Mouse (Mus musculus): ENCODE results near the gene Sox6. TPM values are rescaled to one million over a fixed set of nuclear protein-coding genes. Genes with fewer than 3 reads are reported as not detected.

Gene Sox6
- polyA plus RNA-seq, 1 experiment from 2014 or later = 39.1 TPM

GRCm38 (mm10) chr7:115485664-115486409, 552.8 kb downstream of the Sox6 start:
- 85% methylated on average over 2 of the region's 2 CpGs for WGBS
- Histone ChIP-seq H3K4me2 (ENCODE audit: low read length) (no peak overlapping the region), H3K4me3 (ENCODE audit: control insufficient read depth in 1 of 2, insufficient read depth in 1 of 2, low read depth in 1 of 2, low read length in 2 of 2) (no peak overlapping the region), H3K9me3 (ENCODE audit: control insufficient read depth, low read length) (no peaks in the 10 kb centered on the region), H3K27me3 (ENCODE audit: control insufficient read depth, insufficient read depth, low read length) (no peaks in the 10 kb centered on the region), H3K36me3 (ENCODE audit: control insufficient read depth, insufficient read depth, low read length) (peaks cover 13% of the 10 kb centered on the region), H3K4me1 (ENCODE audit: control insufficient read depth in 2 of 2, insufficient read depth in 2 of 2, low read length in 2 of 2) (peaks cover 0 to 2% of the 10 kb centered on the region in 2 experiments; a peak in 1 of 4 replicates), H3K27ac (replicated peaks in 1 of 2; ENCODE audit: control insufficient read depth in 1 of 2, insufficient read depth in 1 of 2, low read depth in 2 of 2, low read length in 2 of 2) (no peak overlapping the region), H3K9ac (ENCODE audit: low read length) (no peak overlapping the region)
- no peak for ATAC-seq (ENCODE audit: insufficient number of reproducible peaks, insufficient read depth, low FRiP score, low read depth)

GRCm38 (mm10) chr7:115477763-115478162, 560.8 kb downstream of the Sox6 start:
- ATAC-seq (ENCODE audit: insufficient number of reproducible peaks, insufficient read depth, low FRiP score, low read depth) = no peak
- Histone ChIP-seq H3K9ac (ENCODE audit: low read length) (no peak overlapping the region), H3K27me3 (ENCODE audit: control insufficient read depth, insufficient read depth, low read length) (no peaks in the 10 kb centered on the region), H3K4me2 (ENCODE audit: low read length) (no peak overlapping the region), H3K4me1 (ENCODE audit: control insufficient read depth in 2 of 2, insufficient read depth in 2 of 2, low read length in 2 of 2) (peaks cover 12 to 13% of the 10 kb centered on the region in 2 experiments), H3K27ac (replicated peaks in 1 of 2; ENCODE audit: control insufficient read depth in 1 of 2, insufficient read depth in 1 of 2, low read depth in 2 of 2, low read length in 2 of 2) (no peak overlapping the region), H3K9me3 (ENCODE audit: control insufficient read depth, low read length) (no peaks in the 10 kb centered on the region), H3K36me3 (ENCODE audit: control insufficient read depth, insufficient read depth, low read length) (0 out of 2 replicates have a peak, but pooled peaks cover 2% of the 10 kb centered on the region), H3K4me3 (ENCODE audit: control insufficient read depth in 1 of 2, insufficient read depth in 1 of 2, low read depth in 1 of 2, low read length in 2 of 2) (no peak overlapping the region)
- WGBS = 30% methylated on average over 2 of the region's 2 CpGs

- 60% methylated on average over 13 of the region's 13 CpGs for WGBS
- no peak overlapping the region for H3K9ac ChIP-seq (ENCODE audit: low read length)
- no peak overlapping the region for H3K4me2 ChIP-seq (ENCODE audit: low read length)
- no peak overlapping the region for H3K27ac ChIP-seq (replicated peaks in 1 of 2; ENCODE audit: control insufficient read depth in 1 of 2, insufficient read depth in 1 of 2, low read depth in 2 of 2, low read length in 2 of 2)
- H3K36me3 ChIP-seq (ENCODE audit: control insufficient read depth, insufficient read depth, low read length) = 0 out of 2 replicates have a peak, but pooled peaks cover 2% of the 10 kb centered on the region
- H3K4me3 ChIP-seq (ENCODE audit: control insufficient read depth in 1 of 2, insufficient read depth in 1 of 2, low read depth in 1 of 2, low read length in 2 of 2) = no peak overlapping the region
- no peaks in the 10 kb centered on the region for H3K9me3 ChIP-seq (ENCODE audit: control insufficient read depth, low read length)
- peaks cover 17 to 18% of the 10 kb centered on the region in 2 experiments for H3K4me1 ChIP-seq (ENCODE audit: control insufficient read depth in 2 of 2, insufficient read depth in 2 of 2, low read length in 2 of 2)
- no peaks in the 10 kb centered on the region for H3K27me3 ChIP-seq (ENCODE audit: control insufficient read depth, insufficient read depth, low read length)
- no peak for ATAC-seq (ENCODE audit: insufficient number of reproducible peaks, insufficient read depth, low FRiP score, low read depth)
Measured at GRCm38 (mm10) chr7:115476881-115477665, 561.5 kb downstream of the Sox6 start.

GRCm38 (mm10) chr7:115475176-115475575, 563.4 kb downstream of the Sox6 start:
- Histone ChIP-seq H3K4me2 (ENCODE audit: low read length) (no peak overlapping the region), H3K9ac (ENCODE audit: low read length) (no peak overlapping the region), H3K4me1 (ENCODE audit: control insufficient read depth in 2 of 2, insufficient read depth in 2 of 2, low read length in 2 of 2) (peaks cover 24 to 32% of the 10 kb centered on the region in 2 experiments), H3K36me3 (ENCODE audit: control insufficient read depth, insufficient read depth, low read length) (0 out of 2 replicates have a peak, but pooled peaks cover 2% of the 10 kb centered on the region), H3K27me3 (ENCODE audit: control insufficient read depth, insufficient read depth, low read length) (no peaks in the 10 kb centered on the region), H3K9me3 (ENCODE audit: control insufficient read depth, low read length) (no peaks in the 10 kb centered on the region), H3K4me3 (ENCODE audit: control insufficient read depth in 1 of 2, insufficient read depth in 1 of 2, low read depth in 1 of 2, low read length in 2 of 2) (no peak overlapping the region), H3K27ac (replicated peaks in 1 of 2; ENCODE audit: control insufficient read depth in 1 of 2, insufficient read depth in 1 of 2, low read depth in 2 of 2, low read length in 2 of 2) (no peak overlapping the region)
- WGBS = 60% methylated on average over 6 of the region's 6 CpGs
- no peak for ATAC-seq (ENCODE audit: insufficient number of reproducible peaks, insufficient read depth, low FRiP score, low read depth)

- H3K9ac ChIP-seq (ENCODE audit: low read length) = no peak overlapping the region
- H3K36me3 ChIP-seq (ENCODE audit: control insufficient read depth, insufficient read depth, low read length) = 0 out of 2 replicates have a peak, but pooled peaks cover 2% of the 10 kb centered on the region
- no peak overlapping the region for H3K27ac ChIP-seq (replicated peaks in 1 of 2; ENCODE audit: control insufficient read depth in 1 of 2, insufficient read depth in 1 of 2, low read depth in 2 of 2, low read length in 2 of 2)
- WGBS = 83% methylated on average over 9 of the region's 9 CpGs
- H3K4me2 ChIP-seq (ENCODE audit: low read length) = no peak overlapping the region
- peaks cover 24 to 39% of the 10 kb centered on the region in 2 experiments for H3K4me1 ChIP-seq (ENCODE audit: control insufficient read depth in 2 of 2, insufficient read depth in 2 of 2, low read length in 2 of 2)
- ATAC-seq (ENCODE audit: insufficient number of reproducible peaks, insufficient read depth, low FRiP score, low read depth) = no peak
- H3K9me3 ChIP-seq (ENCODE audit: control insufficient read depth, low read length) = no peaks in the 10 kb centered on the region
- no peaks in the 10 kb centered on the region for H3K27me3 ChIP-seq (ENCODE audit: control insufficient read depth, insufficient read depth, low read length)
- H3K4me3 ChIP-seq (ENCODE audit: control insufficient read depth in 1 of 2, insufficient read depth in 1 of 2, low read depth in 1 of 2, low read length in 2 of 2) = no peak overlapping the region
Measured at GRCm38 (mm10) chr7:115474115-115474514, 564.5 kb downstream of the Sox6 start.

- Histone ChIP-seq H3K27ac (replicated peaks in 1 of 2; ENCODE audit: control insufficient read depth in 1 of 2, insufficient read depth in 1 of 2, low read depth in 2 of 2, low read length in 2 of 2) (peak overlapping the region; percentile 30 to 64), H3K4me1 (ENCODE audit: control insufficient read depth in 2 of 2, insufficient read depth in 2 of 2, low read length in 2 of 2) (peaks cover 28 to 47% of the 10 kb centered on the region in 2 experiments), H3K36me3 (ENCODE audit: control insufficient read depth, insufficient read depth, low read length) (0 out of 2 replicates have a peak, but pooled peaks cover 2% of the 10 kb centered on the region), H3K9me3 (ENCODE audit: control insufficient read depth, low read length) (no peaks in the 10 kb centered on the region), H3K4me3 (ENCODE audit: control insufficient read depth in 1 of 2, insufficient read depth in 1 of 2, low read depth in 1 of 2, low read length in 2 of 2) (no peak overlapping the region), H3K4me2 (ENCODE audit: low read length) (no peak overlapping the region), H3K9ac (ENCODE audit: low read length) (no peak overlapping the region), H3K27me3 (ENCODE audit: control insufficient read depth, insufficient read depth, low read length) (no peaks in the 10 kb centered on the region)
- 64% methylated on average over 3 of the region's 3 CpGs for WGBS
- ATAC-seq (ENCODE audit: insufficient number of reproducible peaks, insufficient read depth, low FRiP score, low read depth) = peak; percentile 52
Measured at GRCm38 (mm10) chr7:115472850-115473249, 565.7 kb downstream of the Sox6 start.

GRCm38 (mm10) chr7:115471521-115471920, 567.1 kb downstream of the Sox6 start:
- Histone ChIP-seq H3K27ac (replicated peaks in 1 of 2; ENCODE audit: control insufficient read depth in 1 of 2, insufficient read depth in 1 of 2, low read depth in 2 of 2, low read length in 2 of 2) (no peak overlapping the region), H3K27me3 (ENCODE audit: control insufficient read depth, insufficient read depth, low read length) (no peaks in the 10 kb centered on the region), H3K9ac (ENCODE audit: low read length) (no peak overlapping the region), H3K9me3 (ENCODE audit: control insufficient read depth, low read length) (no peaks in the 10 kb centered on the region), H3K4me2 (ENCODE audit: low read length) (no peak overlapping the region), H3K4me3 (ENCODE audit: control insufficient read depth in 1 of 2, insufficient read depth in 1 of 2, low read depth in 1 of 2, low read length in 2 of 2) (no peak overlapping the region), H3K36me3 (ENCODE audit: control insufficient read depth, insufficient read depth, low read length) (no peaks in the 10 kb centered on the region), H3K4me1 (ENCODE audit: control insufficient read depth in 2 of 2, insufficient read depth in 2 of 2, low read length in 2 of 2) (peaks cover 30 to 58% of the 10 kb centered on the region in 2 experiments)
- no peak for ATAC-seq (ENCODE audit: insufficient number of reproducible peaks, insufficient read depth, low FRiP score, low read depth)
- 71% methylated on average over 3 of the region's 3 CpGs for WGBS
